Mouse (Mus musculus): Measurements from ENCODE around the gene Fgf18.

Fgf18 gene

DNA sequence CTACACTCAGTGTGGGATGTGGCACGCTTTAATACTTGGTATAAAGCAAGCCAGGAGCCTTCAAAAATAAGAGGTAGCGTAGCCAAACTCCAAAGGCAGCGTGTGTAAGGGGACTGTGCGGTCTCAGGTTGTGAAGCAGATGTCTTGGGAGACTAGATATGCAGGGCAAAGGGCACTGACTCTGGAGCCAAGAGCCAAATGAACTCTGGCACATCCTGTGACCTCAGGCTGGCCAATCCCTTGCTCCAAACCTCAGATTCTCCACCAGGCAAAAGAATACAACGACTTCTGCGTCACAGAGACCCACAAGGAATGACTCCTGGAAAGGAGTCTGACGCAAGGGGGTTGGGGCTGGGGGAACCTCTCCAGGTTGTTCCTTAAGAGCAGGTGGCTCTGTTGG lies 28.1 kb downstream of the Fgf18 start:
- no peak for DNase-seq (ENCODE audit: low spot score in 2 of 2)

DNA sequence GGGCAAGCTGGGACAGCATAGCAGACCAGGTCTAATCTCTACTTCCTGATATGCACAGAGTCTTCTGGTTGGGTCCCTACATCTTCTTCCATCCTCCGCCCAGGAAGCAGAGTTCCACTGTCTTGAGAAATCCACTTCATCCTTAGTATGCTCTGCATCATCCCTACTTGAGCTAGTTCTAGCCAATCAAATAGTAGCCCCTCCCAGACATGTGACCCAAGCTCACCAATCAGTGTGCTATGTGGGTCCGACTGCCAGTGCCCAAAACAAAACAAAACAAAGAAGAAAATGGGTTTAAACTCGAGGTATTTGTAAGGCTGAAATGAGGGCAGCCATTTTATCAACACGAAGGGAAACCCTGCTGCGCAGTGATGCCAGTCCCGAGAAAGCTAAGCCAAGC lies 28.7 kb downstream of the Fgf18 start:
- no peak for DNase-seq (ENCODE audit: low spot score in 2 of 2)

DNA sequence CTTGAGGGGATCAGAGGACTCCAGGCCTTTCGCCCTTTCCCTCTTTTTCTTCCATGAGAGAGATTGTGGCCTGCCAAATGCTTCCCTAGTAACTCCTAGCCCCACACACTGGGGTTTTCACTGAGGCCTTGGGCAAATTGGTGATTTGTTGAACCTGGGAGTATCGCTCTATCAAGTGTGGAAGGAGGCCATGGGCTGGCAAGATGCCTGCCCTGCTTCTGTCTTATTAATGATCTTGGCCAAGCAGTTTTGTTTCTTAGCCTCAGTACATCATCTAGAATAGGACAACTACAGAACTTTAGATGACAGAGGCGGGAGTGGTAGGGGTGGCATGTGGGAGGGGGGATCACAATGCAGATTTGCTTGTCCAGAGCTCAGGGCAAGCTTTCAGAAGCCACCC lies 31.4 kb downstream of the Fgf18 start:
- DNase-seq (ENCODE audit: low spot score in 2 of 2) = no peak

DNA sequence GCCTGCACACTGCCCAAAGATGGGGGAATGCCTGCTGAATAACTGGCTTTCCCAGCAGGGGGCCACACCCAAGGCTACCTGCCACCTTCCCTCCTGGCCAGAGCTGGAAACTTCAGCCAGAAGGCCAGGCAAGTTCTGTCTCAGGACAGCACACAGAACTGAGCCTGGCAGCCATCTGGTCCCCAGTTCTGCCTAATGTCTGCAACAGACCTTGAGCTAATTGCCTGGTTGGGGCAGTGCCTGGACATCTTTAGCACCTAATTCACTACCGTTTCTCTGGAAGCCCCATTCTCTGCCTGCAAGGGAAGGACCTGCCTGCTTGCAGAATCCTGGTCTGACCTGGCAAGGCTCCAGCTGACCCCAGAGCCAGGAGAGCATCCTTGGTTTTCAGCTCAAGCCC lies 34.8 kb downstream of the Fgf18 start:
- DNase-seq (ENCODE audit: low spot score in 2 of 2) = peak in 1 of 2 experiments; percentile 37

DNA sequence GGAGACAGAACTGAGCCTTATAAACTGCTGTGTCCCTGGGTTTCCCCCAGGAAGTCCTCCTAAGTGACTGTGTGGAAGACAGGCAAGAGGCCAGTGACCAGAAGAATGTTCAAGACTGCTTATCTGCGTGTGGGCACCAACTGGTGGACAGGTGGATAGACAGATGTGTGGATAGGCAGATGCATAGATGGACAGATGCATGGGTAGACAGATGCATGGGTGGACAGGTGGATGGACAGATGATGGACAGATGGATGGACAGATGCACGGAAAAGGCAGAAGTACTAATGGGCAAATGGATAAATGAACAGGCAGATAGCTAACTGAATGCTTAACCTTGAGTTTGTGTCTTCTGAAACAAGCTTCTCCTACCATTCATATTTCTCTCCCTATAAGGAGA lies 37.1 kb downstream of the Fgf18 start:
- DNase-seq (ENCODE audit: low spot score in 2 of 2) = no peak

DNA sequence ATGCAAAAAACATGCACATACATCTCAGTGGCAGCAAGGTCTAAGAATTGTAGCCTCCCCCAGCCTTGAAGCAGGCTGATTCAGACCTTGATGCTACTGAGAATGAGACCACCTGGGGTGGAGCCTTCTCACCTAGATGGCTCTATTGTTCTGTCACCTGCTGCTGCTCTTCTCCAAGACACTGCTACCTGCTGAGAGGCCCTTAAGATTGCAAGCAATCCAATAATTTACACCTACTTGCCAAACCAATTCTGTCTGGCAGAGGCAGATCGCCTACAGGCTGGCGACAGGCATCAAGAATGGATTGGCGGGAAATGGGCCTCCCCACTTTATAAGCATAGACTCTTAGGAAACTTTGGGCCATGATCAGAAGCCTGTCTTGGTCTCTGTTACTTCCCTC lies 39.7 kb downstream of the Fgf18 start:
- DNase-seq (ENCODE audit: low spot score in 2 of 2) = no peak

DNA sequence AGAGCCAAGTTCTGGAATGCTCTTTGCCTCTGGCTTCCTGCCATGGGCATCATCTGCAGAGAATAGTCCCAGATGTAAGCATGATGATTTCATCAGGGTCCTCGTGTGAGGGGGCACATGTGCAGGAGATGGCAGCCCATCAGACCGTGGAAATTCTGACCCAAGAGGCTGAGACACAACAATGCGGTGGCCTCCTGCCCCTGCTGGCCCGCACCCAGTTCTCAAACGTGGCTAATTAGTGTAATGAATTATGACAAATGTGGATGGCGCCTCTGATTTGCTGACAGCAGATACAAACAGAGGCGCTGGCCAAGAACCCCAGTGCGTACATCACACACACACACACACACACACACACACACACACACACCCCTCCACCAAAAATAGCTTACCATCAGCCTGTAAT lies 42.3 kb downstream of the Fgf18 start:
- DNase-seq (ENCODE audit: low spot score in 2 of 2) = peak in 1 of 2 experiments; percentile 66

DNA sequence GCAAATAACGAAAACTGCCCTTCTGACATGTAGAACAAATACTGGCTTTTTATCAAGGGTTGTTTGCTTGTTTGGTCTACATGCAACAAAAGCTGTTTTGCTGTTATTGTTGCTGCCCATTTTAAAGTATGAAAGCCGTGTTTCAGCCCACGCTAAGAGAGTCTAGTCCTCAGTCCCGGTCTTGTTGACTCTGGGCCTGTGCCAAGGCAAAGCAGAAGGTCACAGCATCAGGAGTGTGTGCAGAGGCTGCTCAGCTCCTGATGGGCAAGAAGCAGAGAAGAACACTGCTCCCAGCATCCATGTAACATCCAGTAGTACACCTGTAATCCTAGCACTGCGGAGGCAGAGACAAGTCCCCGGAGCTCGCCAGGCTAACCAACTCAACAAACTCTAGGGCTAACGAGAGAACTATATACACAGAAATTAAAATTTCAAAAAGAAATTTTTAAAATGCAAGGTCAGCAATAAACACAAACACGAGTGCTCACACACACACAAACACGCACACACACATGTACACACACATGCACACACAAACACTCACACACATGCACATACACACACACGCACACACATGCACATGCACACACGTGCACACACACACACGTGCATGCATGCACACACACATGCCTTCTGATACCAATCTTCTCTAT lies 43.8 kb downstream of the Fgf18 start:
- no peak for DNase-seq (ENCODE audit: low spot score in 2 of 2)

DNA sequence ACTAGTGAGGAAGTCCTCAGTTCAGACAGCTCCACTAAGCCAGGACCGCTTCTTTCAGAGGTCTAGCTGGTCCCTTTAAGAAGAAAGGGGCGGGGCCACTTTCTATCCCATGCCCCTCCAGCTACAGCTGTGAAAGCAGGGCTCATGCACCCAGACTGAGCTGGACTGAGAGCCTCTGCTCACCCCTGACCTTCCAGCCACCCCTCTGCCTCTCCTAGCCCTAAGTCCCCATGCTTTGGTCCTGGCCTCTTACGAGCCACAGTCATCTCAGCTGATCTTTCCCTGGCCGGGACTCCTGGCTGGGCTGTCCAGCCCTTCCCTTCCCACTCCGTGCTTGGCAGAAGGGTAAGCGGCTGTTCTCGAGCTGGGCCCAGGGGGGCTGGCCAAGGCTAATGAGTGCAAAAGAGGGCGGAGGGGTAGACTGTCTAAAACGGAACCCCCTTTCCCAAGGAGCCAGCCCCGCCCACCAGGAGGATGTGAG lies 47.1 kb downstream of the Fgf18 start:
- DNase-seq (ENCODE audit: low spot score in 2 of 2) = no peak

DNA sequence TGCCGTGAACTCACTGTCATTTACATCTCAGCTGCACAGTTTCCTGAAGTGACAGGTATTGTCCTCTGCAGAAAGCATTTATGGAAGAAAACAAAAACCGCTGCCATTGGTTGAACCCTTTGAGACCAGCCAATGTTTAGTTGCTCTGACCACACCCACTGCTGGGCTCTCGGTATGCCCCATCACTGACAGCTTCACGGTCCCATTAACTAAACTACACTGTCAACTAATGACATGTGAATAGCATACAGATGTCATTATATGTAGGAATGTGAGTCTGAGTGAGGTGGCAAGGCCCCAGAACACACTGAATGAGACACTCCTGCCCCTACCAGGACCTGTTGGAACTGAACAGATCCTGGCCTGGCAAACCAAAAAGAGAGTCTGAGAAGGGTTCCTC lies 47.8 kb downstream of the Fgf18 start:
- DNase-seq (ENCODE audit: low spot score in 2 of 2) = no peak

DNA sequence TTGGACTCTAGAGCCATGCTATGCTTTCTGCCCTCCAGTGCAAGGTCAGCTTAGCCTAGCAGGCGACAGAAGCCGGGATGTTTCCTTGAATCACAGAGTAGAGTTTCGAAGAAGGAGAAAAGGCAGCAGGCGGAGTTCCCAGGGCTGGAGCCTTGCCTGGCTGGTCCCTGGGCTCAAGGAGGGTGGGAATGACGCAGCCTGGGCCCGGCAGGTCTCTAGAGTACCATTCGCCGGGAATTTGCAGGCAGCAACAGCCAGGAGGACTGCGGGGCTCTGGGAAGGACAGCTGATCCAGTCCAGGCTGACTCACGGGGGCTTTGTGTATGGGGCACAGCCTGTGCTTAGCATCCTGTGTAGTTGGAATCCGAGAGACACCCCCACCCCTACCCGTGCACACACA lies 48.8 kb downstream of the Fgf18 start:
- DNase-seq (ENCODE audit: low spot score in 2 of 2) = no peak

DNA sequence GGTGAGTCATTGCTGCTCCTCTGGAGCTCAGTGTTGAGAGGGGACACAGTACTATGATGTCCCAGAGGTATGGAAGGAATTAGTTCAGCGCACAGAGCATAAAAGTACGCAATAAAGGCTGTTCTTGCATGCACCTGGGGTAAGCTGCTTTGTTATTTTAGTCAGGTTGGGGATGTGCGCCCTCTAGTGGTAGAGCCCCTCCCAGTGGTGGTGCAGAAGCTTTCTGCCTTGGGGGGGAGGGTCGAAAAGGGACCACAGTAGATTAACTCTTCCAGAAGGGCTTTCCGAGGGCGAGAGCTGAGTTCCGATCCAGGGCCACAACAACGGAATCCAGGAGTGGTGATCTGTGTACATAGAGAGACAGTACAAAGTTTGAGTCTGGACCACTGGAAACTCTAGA lies 49.3 kb downstream of the Fgf18 start:
- peak in 1 of 2 experiments; percentile 31 for DNase-seq (ENCODE audit: low spot score in 2 of 2)

DNA sequence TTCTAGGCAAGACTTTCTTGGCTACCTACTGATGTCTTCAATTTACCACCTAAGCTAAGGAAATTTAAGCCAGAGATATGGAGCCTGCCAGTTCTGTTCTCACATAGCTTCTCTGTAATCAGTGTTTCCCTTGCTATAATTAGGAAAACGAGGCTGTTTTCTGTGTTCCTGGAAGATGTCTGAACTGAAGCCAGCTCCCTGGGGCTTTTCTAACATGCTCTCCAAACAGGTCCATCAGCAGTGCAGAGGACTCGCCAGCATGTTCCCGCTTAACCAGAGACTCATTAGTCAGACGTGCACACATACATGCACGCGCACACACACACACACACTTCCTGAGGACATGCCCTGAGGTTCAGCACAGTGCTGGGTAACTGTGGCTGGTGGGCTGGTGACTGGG lies 57.3 kb downstream of the Fgf18 start:
- no peak for DNase-seq (ENCODE audit: low spot score in 2 of 2)

DNA sequence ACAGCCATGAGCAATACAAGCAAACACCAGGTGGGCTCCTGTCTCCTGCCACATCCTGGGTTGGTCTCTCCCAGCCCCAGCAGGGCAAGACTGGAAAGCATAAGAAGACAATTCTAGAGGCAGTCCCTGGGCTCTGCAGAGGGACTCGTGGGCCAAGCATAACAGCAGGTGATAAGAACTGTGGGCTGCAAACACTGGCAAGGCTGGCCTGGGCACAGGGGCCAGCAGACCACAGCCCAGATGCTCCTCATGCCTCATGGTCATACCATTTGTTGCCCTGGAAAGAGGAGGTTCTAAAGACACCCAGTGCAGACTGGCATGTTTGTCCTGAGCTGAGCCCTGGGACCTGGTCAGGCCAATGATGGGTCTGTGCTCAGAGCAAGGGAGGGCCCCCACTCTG lies 59.0 kb downstream of the Fgf18 start:
- no peak for DNase-seq (ENCODE audit: low spot score in 2 of 2)

DNA sequence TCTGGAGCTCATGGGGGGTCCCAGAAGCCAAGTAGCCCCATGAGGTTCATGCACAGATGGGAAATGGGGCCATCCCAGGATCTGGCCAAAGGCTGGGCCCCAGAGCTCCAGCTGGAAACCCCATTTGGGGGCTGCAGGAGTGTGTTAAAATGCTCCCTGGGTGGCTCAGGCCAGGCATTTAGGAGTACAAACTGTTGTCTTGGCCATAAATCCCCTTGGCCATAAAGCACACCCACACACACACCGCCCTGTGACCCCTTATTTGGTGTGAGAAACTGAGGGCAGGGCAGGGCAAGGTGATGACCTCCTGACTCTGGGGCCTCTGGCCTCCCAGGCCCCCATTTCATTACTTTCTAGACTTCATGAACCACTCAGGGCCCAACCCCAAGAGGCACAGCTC lies 61.2 kb downstream of the Fgf18 start:
- DNase-seq (ENCODE audit: low spot score in 2 of 2) = no peak

DNA sequence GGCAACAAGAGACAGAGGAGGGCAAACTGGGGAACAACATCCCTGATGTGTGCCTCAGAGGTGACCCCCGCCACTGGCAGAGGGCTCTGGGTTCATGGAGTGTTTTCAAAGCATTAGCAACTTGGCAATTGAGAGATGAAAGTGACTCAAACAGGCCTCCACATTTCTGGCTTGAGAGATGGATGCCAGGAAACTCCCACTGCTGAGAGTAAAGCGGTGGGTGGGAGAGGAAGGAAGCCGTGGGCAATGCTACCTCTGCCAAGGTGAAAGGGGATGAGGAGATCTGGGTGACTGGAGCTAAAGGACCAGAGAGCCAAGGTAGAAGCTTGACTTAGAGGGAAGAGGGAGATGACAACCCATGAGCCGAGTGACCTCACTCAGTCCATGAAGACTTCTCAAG lies 61.7 kb downstream of the Fgf18 start:
- no peak for DNase-seq (ENCODE audit: low spot score in 2 of 2)

DNA sequence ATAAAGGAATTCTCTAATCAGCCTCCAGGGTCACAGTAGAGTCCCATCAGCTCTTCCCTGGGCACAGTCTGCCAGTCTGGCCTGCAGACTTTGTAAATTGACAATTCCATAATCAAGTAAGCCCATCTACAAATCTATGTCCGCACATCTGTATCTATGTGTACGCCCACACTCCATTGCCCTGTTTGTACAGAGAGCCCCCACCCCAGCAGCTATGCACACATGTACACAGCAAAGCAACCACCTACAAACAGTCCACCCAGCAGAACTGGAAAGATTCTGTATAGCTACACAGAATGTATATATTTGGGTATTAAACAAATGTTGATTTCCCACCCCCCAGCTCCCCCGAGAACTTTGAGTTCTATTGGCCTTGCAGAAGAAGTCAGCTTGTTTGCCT lies 62.1 kb downstream of the Fgf18 start:
- DNase-seq (ENCODE audit: low spot score in 2 of 2) = no peak

DNA sequence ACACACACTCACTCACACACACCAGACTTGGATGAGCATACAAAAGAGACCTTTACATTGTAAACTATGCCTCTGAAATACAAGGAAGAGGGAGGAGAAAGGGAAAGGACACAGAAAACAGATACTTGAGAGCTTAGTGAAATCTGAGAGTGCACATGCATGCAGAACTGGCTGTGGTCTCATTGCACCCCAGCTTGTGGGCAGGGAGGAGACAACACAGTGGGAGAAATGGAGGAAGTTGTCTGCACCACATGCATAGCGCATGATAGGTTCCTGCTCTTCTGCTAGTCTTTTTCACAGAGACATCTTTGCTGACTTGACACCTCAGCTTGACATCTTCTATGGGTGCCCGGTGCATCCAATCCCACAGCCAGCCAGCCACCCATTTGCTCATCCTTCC lies 63.2 kb downstream of the Fgf18 start:
- no peak for DNase-seq (ENCODE audit: low spot score in 2 of 2)

DNA sequence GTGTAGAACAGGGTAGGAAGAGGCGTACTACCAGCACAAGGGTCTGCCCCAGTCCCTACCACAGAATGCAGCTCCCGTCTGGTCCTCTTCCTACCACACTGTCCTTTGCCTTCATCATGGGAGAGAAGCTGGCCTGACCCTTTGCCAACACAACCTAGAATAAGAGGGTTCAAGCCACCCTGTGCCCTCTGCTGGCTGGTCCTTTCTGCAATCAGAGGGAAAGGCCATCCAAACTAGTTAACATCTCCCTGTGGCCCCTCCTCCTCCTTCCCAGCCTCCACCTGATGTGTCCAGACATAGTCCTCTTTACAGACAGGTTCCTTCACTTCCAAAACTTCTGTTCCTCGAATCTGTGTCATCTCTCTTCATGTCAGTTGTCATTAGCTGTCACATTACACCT lies 66.0 kb downstream of the Fgf18 start:
- no peak for DNase-seq (ENCODE audit: low spot score in 2 of 2)

DNA sequence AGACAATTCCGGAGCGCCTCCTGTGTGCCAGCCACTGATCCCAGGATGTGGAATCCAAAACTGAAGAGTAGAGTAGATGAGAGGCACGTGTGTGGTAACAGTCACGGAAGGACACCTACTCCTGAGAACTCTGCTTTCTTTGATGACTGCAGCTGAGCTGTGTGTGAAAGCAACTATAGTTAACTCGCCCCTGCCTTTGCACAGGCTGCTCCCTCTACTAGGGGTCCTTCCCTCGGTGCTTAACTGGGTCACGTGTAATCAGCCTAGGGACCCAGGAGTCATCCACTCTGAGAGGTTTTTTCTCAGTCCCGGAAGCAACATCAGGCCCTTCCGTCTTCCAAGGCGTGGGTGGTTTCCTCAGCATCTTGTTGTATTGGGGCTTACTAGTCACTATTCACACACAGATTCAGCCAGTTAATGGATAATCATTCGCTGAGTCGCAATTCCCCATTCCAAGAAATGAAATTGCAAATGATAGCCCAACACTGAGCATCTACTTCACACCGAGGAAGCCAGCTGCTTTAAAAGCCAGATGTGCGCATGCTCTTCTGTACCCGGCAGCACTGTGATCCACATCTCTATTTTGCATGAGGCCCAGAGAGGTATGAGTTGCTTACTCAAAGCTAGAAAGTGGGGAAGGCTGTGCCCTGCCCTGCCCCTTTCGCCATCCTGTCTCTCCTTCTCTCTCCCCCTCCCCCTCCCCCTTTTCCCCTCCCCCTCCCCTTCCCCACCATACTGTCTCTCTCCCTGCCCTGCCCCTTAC lies 67.0 kb downstream of the Fgf18 start:
- no peak for DNase-seq (ENCODE audit: low spot score in 2 of 2)

DNA sequence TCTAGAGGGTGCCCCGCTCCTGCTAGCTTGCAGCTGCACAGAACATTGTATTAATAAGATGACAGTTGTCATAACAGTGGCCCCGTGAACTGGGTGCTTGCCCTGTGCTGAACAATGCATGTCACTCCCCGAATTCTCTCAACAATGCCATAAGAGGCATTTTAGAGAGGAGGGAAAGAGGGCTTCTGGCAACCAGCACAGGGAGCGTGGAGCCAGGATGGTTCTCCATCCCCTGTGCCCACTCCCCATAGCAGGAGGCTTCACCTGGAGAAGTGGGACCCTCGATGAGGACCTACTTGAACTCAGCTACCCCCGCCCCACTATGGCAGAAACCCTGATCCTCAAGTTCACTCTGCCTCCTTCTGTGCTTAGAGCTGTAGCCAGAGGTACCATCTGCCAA lies 67.8 kb downstream of the Fgf18 start:
- no peak for DNase-seq (ENCODE audit: low spot score in 2 of 2)

DNA sequence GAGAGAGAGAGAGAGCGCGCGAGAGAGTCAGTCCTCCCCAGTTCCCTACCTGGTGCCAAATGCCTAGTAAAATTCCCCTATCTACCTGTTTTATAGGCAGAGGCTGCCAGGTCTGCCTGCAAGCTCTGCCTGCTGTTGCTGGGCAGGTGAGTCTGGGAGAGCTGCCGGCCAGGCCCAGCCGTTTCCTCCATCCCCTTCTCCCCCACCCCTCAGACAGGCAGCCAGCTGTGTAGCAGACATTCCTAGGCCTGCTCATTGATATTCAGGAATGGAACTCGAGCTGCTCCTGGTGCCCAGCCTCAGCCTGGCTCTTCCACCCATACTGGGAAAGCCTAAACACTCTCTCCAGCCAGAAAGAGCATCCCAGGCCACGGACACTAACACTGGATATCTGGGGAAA lies 69.2 kb downstream of the Fgf18 start:
- DNase-seq (ENCODE audit: low spot score in 2 of 2) = no peak

DNA sequence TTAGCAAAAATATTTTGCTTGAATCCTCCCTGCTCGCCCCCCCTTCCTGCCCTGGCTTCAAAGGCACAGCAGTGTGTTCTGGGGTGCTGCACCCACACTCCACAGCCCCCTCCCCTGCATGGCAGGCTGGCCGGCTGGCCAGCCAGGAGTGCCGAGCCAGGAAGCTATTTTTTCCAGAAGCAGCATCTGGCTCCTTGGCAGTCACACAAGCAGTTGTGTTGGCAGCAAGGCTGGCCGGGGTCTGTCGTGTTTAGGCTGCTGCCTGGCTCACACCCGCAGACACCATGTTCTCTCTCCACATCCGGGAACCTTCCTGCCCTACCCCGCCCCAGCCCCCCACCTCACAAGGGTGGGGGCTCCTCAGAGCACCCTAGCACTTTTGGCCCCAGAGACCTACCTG lies 71.9 kb downstream of the Fgf18 start:
- peak in 1 of 2 experiments; percentile 43 for DNase-seq (ENCODE audit: low spot score in 2 of 2)

DNA sequence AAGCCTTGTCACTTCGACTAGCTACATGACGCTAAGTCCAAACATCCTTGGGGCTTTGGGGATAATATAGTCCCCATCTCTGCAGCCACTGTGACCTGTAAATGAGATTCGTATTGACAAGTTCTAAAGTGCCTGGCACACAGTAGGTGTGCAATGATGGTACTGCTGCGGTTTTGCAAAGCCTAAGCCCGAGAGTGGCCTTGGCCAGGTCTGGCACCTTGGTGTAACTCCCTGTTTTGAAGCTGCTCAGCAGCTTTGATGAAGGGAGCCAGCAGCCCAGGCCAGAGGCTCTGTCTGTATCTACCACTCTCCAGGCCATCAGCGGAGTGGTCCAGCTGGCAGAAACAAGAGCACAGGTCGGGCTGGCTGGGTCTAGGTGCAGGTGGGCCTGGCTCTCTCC lies 72.7 kb downstream of the Fgf18 start:
- no peak for DNase-seq (ENCODE audit: low spot score in 2 of 2)

Data from cerebellum, postnatal 4 days (tissue).